Mouse (Mus musculus) ovary, postnatal 36 days (tissue): ENCODE results near the gene Ppef2.
A peak's percentile ranks its signal among the peaks of the same experiment; 100 is the strongest.

Experiments
- DNase-seq: peaks from one replicate; pipeline ENCODE4 v3.0.0; 2022; ENCODE audit warnings: low spot score, mixed read lengths

Ppef2 gene

DNA sequence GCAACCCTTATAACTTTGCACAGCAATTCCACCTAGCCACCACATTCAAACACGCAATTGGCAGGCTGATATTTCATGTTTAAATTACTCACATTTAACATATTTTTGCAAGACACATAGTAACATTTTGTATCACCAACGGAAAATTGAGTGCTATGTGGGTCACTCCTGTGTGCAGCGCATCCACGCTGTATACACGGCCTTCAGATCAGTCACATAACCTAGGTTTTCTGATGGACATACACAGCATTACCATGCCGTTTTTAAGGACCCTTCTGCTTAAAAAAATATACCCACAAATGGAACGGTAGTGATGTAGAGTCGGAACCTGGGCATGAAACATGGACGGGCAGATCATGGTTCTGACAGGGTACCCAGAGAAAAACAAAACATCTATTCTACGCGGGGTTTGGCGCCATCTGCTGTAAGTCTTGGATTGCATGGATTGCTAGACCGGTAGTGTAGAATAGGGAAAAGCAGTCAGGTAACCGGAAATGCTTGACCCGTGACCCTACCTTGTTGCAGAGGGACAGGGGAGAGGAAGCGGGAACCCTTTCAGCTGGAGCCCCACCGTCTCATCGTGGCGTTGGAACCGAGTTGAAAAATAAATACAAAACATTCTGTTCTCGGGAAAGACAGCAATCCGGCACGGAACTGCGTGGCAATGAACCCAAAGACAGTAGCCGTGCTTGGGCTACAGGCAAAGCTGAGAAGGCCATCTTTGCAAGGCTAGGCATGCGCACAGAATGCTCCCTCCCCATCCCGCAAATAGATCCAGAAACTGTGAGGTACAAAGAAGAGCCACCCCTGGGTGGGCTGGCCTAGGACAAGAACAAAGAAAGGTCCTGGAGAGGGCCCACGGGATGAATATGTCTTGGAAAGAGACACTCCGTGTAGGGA is 16.5 kb downstream of the Ppef2 start:
- DNase-seq: peak; percentile 66

DNA sequence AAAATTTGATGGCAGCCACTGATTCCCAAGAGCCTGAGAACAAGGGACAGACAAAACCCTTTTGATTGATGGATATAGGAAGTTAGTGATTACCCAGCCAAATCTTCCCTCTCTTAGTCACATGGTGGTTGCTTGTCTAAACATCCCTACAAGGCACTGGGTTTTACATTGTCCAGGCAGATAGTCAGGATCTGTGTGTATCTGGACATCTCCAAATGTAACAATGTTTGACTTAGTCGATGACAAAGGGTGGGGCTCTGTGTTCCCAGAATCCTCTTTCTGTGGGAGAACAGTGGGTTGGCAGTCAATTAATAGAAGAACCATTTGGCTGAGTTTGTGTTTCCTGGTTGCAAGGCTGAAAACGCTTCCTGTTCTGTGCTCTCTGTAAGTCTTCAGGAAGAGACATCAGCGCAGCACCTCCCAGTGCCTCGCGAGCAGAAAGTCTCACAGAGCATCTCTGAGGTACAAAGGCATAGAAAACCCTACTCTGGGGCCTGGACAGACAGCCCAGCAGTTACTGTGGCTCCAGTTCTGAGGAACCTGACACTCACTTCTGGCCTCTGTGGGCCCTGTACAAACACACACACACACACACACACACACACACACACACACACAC is 21.0 kb downstream of the Ppef2 start:
- no peak for DNase-seq

DNA sequence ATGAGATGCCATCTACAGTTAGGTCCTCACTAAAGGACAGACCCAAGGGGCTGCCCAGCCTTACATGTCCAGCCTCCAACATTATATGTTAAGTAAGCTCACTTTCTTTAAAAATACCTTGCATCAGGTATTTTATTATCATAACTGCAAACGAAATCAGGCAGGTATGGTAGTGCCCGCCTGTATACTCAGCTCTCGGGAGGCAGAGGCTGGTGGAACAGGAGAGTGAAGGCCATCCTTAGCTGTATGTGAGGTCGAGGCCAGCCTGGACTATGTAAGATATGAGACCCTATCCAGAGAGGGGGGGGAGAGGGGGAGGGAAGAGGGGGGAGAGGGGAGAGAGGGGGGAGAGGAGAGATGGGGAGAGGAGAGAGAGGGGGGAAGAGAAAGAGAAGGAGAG is 22.7 kb downstream of the Ppef2 start:
- no peak for DNase-seq

DNA sequence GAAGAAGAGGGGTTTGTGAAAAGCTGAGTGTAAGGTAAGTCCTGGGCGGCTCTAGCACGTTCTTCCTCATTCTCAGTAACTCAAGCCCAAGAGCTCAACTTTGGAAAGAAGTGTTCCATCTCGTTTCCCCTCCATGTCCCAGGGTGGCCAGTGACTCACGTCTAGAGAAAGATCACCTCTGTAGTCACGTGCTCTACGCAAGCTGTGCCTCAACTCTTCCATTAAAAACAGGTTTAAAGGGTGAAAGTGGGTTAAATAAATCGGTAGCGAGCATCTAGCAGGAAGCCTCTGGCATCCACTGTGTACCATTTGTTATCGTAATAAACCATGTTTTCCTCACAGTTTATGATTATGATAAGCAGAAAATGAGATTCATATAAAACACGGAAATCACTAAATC is 24.2 kb downstream of the Ppef2 start:
- no peak for DNase-seq

DNA sequence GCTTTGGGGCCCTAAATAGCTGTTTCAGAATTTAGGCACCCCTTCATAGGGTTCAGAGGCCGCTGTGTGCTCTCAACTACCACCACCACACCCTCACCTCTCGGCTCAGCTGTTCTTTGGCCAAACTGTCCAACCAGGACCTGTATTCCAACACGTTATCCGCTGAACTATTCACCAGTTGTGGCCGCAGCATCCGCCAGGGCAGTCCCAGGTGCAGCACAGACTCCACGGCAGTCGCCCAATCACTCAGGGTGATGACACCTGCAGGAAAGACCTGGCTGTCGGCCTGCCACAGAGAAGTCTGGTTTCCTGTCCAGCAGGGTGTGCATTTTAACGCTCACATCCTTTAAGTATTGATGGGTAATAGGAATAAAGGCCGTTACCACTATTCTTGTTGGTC is 25.8 kb downstream of the Ppef2 start:
- DNase-seq: no peak

DNA sequence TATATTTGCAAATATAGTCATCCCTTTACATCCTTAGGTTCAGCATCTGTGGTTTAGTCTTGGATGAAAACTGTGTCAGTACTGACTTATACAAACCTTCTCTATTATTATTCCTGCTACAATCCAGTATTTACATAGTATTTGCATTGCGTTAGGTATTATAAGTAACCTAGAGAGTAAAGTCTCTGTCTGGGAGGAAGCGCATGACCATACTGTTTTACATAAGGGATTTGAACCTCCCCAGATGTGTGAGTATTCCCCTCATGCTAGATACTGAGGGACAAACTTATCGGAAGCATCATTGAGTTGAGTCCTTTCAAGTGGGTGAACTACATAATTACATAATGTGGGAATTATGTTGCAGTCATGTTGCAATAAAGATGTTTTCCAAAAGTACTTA is 26.6 kb downstream of the Ppef2 start:
- no peak for DNase-seq

DNA sequence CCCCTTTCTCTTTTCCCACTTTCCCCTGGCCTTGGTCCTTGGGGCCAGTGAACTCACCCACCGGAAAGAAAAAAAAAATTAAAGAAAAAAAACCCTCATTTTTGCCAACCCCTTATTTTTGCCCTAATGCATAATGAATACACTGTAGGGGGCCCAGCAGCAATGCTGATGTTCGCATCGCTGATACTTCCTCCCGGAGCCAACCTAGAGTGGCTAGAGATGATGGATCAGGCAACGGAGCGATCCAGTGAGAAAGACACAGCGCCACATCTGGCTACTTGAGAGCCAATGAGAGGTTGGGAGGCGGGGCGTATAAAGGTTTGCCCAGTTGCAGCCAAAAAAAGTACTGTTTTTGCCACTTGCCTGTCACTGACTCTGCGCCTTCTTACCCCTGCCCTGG is 27.3 kb downstream of the Ppef2 start:
- DNase-seq: no peak

DNA sequence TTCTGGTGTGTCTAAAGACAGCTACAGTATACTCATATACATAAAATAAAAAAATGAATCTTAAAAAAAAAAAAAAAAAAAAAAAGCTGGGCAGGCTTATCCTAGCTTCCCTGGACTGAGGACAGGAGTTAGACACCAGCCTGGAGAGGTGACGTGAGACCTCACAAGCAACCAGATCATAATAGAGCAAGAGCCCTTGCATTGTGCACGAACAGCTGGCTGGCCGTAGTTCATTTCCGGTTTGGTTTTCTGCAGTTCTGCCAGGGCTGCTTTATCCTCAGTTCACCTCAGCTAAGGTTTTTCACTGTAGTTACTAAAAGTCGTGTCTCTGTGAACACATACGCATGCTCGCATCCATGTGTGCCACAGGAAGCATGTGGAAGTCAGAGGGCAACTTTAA is 28.3 kb downstream of the Ppef2 start:
- no peak for DNase-seq

DNA sequence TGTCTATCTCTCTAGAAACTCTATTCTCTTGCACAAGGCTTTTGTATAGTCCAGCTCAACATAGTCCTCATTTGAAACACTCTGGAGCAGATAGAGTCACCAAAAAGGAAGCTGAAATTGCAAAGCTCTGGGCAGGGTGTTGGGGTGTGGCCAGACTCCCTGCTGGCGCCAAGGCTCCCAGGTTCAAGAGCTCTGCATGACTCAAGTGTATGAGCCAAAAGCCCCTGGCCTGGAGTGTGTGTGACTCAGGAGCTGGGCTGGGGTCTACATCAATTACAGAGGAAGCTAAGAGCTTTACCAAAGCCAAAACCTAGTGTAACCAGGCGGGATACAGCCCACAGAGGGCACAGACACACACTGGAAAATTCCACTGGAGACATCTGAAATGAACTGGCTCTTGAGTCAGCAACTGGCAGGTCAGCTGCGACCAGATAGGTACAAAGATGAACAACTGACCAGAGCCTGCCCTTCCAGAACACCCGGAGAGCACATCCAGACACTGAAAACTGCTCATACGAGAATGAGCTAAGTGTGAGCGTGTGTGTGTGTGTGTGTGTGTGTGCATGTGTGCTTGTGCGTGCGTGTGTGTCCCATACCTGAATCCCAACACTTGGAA is 35.7 kb downstream of the Ppef2 start:
- no peak for DNase-seq

DNA sequence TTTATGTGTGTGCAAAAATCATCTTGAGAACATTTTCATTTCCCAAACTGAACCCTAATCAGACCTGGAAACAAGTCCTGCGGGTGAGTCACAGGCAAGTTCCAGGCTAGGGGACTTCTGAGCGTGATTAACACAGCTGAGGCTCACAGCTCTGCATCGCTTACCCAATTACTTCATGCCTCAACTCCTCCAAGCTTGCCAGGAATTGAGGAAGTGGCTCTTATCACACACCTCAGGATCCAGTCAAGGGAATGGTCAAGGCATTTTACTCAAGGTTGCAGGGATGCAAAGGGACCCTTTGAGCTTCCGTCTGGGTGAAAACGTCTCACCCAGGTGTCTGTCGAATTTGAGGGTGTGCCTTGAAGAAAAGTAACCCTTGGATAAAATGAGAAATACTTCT is 36.3 kb downstream of the Ppef2 start:
- no peak for DNase-seq

DNA sequence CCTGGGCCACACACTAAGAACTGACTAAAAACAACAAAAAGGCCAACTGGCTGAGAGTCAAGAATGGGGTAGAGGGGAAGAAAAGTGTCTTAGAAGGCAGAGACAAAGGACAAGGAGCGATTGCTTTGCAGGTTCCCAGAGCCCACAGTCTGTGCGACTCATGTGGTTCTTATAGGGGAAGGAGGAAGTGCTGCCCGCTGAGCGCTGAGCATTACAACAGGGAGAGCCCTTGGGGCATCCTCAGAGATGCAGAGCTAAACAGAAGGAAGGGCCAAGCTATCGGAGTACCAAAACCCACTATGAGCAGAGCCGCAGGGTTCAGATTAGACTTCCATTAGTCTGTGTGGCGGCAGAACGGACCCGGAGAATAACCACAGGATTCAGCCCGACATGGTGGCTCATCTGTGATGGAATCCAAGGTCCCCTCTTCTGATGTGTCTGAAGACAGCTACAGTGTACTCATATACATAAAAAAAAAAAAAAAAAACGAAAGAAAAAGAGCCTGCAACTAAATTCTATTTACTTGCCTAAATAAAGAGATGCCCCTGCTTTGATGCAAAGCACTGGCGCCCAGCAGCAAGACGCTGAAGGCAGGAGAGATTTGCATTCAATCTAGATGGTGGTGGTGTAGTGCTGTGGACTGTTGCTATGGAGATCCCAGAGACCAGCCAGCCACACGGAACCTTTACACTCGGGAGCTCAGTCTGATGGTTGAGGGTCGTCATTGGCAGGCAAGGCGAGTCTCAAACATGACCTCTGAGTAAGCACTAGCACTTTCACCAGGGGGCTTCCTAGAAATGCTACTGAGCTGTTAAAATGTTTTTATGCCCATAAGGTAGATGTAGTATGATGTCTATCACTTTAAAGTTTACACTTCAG is 36.9 kb downstream of the Ppef2 start:
- no peak for DNase-seq

DNA sequence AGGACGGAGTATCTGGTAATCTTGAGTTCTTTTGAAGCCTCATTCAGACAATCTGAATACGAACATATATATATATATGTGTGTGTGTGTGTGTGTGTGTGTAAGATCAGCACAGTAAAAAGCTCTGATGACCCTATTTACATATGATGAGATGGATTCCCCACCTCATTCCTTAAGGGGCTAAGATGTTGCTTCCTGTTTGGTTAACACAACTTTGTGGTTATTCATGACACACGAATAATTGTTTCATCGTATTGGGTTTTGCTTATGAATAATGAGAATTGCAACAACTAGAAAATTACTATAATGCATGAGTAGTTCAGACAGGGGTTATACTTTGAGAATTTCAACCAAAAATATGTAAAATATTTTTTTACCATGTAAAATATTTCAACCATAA is 40.8 kb downstream of the Ppef2 start, which contains the start of gene U90926:
U90926 (minus strand) TSS at position 101 of the 400 bp plus-strand sequence.
- no peak for DNase-seq

DNA sequence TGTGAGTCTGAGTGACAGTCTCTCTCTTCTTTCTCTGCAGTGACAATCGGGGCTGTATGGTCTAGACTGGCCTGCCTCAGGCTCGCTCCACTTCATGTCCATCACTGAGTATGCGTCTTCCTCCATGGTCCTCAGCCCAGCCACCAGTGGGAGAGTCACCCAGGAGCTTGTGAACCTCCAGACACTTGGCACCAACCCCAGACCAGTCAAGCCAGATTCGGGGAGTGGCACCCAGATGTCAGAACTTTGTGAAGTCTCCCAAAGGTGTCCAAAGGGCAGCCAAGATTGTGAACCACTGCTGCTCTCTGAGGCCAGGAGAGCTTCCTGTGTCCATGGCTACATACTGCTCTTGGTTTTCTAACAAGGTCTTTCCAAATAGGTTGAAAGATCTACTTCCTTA is 43.8 kb downstream of the Ppef2 start:
- no peak for DNase-seq

DNA sequence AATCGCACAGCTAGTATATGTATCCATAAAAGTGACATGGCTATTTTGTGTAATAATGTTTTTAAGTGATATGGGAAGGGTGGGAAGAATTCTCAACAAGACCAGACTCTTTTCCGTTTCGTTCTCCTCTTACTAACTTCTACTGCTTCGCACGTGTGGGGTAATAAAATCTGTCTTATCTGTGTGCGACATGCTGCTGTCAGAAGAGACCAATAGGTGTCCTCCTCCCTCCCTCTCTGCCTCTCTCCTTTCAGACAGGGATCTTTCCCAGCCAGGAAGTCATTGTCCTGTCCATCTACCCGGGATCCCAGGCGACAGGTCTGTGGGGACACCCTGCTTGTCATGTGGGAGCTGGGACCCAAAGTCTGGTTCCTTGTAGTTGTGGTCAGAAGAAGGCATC is 45.9 kb downstream of the Ppef2 start:
- DNase-seq: no peak

DNA sequence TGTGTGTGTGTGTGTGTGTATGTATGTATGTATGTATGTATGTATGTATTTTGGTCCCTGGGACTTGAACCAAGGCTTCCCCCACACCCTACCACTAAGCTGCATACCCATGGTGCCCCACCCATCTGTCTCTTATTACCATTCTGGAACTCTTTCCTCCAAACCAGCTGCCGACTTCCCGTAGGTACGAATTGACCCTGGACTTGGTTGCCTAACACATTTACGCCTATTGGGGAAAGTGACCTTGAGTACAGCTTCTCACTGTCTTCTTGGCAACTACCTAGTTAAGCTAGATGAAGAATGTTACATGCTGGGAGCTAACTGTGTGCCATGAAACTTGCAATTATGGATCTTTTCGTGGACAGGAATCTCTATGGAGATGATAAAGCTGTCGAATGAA is 50.0 kb downstream of the Ppef2 start:
- no peak for DNase-seq

DNA sequence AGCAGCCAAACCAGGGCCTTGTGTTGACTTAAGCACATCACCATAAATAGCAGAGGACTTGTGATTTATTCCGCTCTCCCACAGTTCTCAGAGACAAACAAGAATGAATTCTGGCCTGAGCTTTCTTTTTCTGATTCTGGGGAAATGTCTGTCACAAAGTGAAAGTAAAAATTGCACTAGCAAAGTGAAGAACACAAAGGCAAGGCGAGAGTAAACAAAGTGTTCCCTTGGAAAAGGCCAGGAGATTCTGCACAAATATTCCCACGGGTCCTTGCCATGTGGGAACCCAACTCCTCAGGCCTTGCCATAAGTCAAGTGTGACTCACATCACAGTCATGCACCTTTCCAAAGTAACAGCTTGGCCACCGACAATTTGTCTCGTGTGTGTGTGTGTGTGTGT is 50.4 kb downstream of the Ppef2 start:
- no peak for DNase-seq

DNA sequence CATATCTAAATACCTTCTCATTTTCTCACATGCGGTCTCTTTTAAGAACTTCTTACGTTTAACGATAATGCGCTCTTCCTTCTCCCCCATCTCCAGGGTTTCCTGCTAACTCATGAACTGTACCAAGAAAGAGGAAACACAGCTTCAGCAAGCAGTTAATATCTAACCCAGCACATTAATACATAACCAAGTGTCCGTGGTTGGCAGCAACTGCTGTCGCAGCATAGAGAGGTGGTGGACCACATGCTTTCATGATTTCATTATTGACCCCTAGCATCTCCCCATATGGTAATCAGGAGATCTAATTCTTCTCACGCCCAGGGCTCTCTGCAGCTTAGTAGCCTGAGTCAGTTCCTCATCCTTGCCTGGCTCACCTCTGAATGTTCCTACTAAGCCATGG is 50.9 kb downstream of the Ppef2 start:
- no peak for DNase-seq

DNA sequence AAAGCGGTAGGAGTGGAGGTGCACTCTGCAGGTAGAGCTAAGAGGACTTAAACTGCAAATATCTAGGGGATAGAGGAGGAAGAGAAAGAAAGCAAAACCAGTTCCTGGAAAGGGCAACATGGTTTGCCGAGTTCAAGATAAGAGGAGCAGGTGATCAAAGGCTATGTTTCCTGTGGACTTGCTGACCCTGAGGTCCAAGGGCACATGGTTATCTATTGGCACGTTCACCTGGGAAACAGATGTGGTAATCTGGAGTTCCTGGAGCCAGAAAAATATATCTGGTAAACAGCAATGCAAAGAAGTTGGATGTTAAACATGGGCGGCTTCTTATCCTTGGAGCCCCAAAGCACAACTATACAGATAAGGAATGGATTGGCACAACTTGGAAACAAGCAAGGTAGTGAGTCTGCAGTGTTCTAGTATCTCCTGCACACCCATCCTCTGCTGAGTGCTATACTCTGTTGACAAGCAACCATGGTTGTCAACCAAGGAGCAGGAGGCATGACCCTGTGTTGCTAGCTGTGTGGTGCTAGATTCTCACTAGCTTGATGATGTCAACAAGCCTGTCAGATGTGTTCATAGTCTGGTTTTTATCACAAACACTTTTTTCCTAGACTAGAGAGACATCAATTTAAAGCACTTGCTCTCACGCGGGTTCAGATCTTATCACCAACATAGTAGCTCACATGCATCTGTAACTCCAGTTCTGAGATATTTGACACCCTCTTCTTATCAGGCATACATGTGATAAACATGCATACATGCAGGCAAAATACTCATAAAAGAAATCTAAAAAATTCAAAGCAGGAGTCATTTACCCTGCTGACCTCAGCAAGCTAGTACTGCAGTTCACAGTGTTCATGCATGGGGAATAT is 51.7 kb downstream of the Ppef2 start:
- no peak for DNase-seq

DNA sequence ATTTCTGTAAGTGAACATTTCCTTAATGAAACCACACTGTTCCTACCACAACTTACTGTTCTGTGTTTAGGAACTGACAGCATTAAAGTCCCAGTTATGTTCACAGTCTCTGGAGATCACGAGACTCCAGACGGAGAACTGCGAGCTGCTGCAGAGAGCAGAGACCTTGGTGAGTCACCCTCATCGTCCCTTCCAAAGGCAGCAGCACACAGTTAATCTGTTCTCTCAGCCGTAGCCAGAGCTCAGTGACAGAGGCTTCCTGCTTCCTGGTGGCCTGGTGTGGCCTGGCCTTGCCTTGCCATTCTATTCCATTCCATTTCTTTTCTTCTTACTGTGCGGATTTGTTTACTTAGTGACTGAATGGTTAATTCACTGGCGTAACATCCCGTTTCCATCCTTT is 57.8 kb downstream of the Ppef2 start:
- no peak for DNase-seq

DNA sequence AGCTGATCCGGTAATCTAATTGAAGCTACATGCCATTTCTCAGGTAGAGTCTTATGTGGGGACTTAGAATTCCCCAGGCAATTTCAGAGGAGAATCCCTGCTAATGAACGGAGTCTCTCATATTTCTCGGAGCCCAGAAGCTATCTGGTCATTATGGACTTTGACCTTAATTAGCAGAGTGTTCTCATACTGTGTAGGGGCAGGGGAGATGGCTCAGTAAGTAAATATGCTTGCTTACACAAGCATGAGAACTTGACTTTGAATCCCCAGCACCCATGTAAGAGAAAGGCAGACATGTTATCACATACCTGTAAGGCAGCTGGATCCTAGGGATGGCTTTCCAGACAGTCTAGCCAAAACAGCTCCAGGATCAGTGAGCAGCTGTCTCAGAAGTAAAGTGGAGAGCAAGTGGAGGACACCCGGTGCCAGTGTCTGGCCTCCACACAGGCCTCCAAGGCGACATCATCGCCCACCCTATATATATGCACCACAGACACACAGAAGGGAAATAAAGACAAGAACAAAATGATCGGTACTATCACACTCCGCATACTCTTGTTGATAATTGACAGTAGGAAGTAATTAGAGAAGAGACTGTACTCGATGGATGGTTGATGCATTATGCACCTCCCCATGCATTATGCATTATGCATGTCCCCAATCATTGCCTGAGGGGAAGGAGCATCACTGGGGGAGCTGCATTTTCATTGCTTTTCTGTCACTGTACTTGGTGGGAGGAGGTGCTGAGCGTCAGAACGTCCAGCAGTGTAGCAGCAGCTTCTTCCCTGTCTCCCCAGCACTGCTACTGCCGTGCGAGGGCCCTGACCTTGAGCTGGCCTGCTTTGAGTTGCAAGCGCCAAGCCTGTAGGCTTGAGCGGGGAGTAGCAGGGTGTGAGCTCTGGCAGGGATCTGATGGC is 58.9 kb downstream of the Ppef2 start:
- peak; percentile 50 for DNase-seq
